Mouse (Mus musculus) embryonic facial prominence, embryonic 15.5 days (tissue): ENCODE results near the gene Adk. TPM values are rescaled to one million over a fixed set of nuclear protein-coding genes. Genes with fewer than 3 reads are reported as not detected.

Experiments used
- ATAC-seq: fragments of 200-750 bp; cut with Nextera tagmentation; 2 replicates; pipeline ENCODE4 v1.8.0; 2017; ENCODE audit warnings: low read depth, moderate TSS enrichment; ENCODE audit not compliant: insufficient number of reproducible peaks, low FRiP score, low TSS enrichment
- H3K27ac ChIP-seq: fragments of 300-500 bp; sonication (generic); replicated peaks from 2 replicates; pipeline ENCODE4 v1.5.1; 2015; ENCODE audit warnings: mild to moderate bottlenecking, inconsistent platforms
- H3K27me3 ChIP-seq: fragments of 300-500 bp; sonication (generic); 2 replicates; pipeline ENCODE4 v1.6.1; 2015; ENCODE audit warnings: inconsistent platforms
- H3K36me3 ChIP-seq: fragments of 300-500 bp; sonication (generic); 2 replicates; pipeline ENCODE4 v1.6.1; 2015; ENCODE audit warnings: mild to moderate bottlenecking, inconsistent platforms
- H3K4me1 ChIP-seq: fragments of 300-500 bp; sonication (generic); 2 replicates; pipeline ENCODE4 v1.6.1; 2015; ENCODE audit warnings: inconsistent platforms
- H3K4me2 ChIP-seq: fragments of 300-500 bp; sonication (generic); replicated peaks from 2 replicates; pipeline ENCODE4 v1.6.1; 2015; ENCODE audit warnings: mild to moderate bottlenecking, inconsistent platforms
- H3K4me3 ChIP-seq: fragments of 300-500 bp; sonication (generic); replicated peaks from 2 replicates; pipeline ENCODE4 v1.5.1; 2015; ENCODE audit warnings: mild to moderate bottlenecking, inconsistent platforms
- H3K9ac ChIP-seq: fragments of 300-500 bp; sonication (generic); 2 replicates; pipeline ENCODE4 v1.6.1; 2015; ENCODE audit warnings: inconsistent platforms
- H3K9me3 ChIP-seq: fragments of 300-500 bp; sonication (generic); replicated peaks from 2 replicates; pipeline ENCODE4 v1.6.1; 2016; ENCODE audit warnings: inconsistent platforms
- WGBS: fragments of 180-500 bp; shearing (Covaris S2); methylation state at CpG from one replicate; pipeline ENCODE4 v1.1.7; 2015; 5-methylcytosine and 5-hydroxymethylcytosine counted together
- polyA plus RNA-seq: library from polyadenylated mRNA; unstranded; fragments of >200 nt; fragmentation: Nextera tagmentation; extraction: Ambion mirVana; gene quantifications from 2 replicates; pipeline ENCODE4 v1.2.1, GENCODE M21; 2015

The Adk gene
- polyA plus RNA-seq, 1 experiment from 2014 or later: 139 TPM

DNA sequence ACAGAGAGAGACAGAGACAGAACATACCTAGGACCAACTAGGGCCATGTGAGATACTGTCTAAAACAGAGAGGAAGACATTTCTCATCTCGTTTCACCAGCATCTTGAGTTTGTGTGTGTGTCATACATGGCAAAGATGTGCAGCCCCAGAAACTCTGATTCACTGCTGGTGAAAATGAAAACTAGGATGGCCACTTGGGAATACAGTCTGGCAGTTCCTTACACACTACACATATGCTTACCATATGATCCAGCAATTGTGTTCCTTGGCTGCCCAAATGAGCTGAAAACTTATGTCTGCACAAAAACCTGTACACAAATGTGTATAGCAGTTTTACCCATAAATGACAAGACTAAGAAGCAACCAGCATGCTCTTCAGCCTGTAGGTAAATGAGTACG lies 388.2 kb downstream of the Adk start:
- 64% methylated on average over 2 of the region's 2 CpGs for WGBS

DNA sequence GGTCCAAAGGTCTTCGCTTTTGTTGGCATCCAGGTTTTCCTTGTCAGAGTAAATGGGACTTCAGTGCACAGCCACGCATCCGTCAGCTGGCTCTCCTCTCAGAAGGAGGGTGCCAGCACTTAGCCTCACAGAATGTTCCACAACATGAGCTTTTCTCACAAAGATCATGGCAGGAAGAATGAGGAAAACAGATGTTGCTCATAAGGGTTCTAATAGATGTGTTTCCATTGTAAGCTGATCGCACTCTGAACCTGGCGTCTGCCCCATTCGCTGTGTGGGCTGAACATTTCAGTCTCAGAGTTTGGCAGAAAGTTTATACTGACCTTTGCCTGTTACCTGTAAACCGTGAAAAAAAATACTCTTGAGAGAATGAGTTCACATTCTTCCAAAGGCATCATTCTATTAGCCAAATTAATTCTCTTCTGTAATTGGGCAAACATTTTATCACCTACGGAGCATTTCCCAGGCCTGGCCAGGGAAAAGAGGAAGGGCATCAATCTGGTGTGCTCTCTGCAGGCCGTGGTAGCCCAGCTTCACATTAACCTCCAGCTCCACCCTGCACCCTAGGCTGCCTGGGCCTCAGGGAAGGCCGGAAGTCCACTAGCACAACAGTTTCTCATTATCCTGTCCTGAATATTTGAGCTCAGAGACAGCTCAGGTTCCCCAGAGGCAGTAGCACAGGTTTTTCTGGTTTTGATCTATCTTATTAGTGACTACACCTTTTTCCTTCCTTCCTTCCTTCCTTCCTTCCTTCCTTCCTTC lies 389.6 kb downstream of the Adk start:
- no peak overlapping the region for H3K4me3 ChIP-seq
- H3K4me1 ChIP-seq: peaks cover 45% of the 10 kb centered on the region
- peak; percentile 65 for ATAC-seq
- H3K9ac ChIP-seq: no peak overlapping the region
- no peaks in the 10 kb centered on the region for H3K9me3 ChIP-seq
- H3K27me3 ChIP-seq: no peaks in the 10 kb centered on the region
- H3K36me3 ChIP-seq: no peaks in the 10 kb centered on the region
- no peak overlapping the region for H3K4me2 ChIP-seq
- H3K27ac ChIP-seq: peak overlapping the region; percentile 85
- WGBS: 25% methylated on average over 10 of the region's 10 CpGs

More for the DNA sequence above, 388.2 kb downstream of the Adk start:
- Histone ChIP-seq H3K27ac (peak overlapping the region; percentile 85; the same call in 1 of the 2 replicates), H3K9me3 (no peaks in the 10 kb centered on the region), H3K36me3 (no peaks in the 10 kb centered on the region), H3K27me3 (no peaks in the 10 kb centered on the region), H3K4me2 (no peak overlapping the region), H3K4me3 (no peak overlapping the region), H3K4me1 (peaks cover 45% of the 10 kb centered on the region), H3K9ac (no peak overlapping the region)
- ATAC-seq: no peak

DNA sequence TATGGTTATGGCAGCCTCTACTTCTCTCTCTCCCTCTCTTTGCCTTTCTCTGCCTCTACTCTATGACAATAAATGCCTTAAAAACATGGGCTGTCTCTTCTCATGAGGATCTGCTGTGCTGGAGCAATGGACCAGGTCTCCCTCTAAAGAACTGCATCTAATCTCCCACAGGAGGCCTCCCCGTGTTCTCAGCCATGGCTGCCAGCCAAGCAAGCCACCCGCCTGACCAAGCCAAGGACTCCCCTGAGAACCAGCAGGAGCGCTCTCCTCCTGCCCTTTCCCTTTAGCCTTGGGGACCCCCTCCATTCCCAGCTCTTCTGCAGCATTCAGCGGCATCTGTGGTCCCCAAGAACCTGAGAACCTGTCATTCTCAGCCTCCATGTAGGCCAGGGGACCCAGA lies 400.2 kb downstream of the Adk start:
- Histone ChIP-seq H3K4me1 (peaks cover 3% of the 10 kb centered on the region; the same call in 1 of the 2 replicates), H3K4me3 (no peak overlapping the region), H3K36me3 (no peaks in the 10 kb centered on the region), H3K9ac (no peak overlapping the region), H3K27me3 (no peaks in the 10 kb centered on the region), H3K4me2 (no peak overlapping the region), H3K9me3 (no peaks in the 10 kb centered on the region), H3K27ac (no peak overlapping the region)
- no peak for ATAC-seq
- 74% methylated on average over 4 of the region's 4 CpGs for WGBS

DNA sequence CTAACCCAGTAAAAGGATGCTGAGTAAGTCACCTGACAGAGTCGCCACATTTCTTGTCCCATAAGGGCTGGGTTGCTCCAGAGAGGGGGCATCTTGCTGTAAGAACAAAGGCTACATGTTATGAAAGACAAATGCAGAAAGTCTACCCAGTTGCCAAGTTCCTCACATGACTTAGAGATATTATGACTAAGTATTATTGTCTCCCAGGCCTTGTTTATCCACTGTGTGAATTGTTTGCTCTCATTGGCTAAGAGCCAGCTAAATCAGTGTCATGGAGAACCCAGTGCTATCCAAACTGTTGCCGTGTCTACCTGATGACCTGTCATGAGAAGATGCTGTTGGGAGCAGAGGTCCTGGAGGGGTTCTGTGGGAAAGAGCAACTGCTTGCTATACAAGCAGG lies 401.5 kb downstream of the Adk start:
- peaks cover 3% of the 10 kb centered on the region; the same call in 1 of the 2 replicates for H3K4me1 ChIP-seq
- H3K9me3 ChIP-seq: no peaks in the 10 kb centered on the region
- ATAC-seq: no peak
- no peaks in the 10 kb centered on the region for H3K27me3 ChIP-seq
- H3K36me3 ChIP-seq: no peaks in the 10 kb centered on the region
- no peak overlapping the region for H3K4me3 ChIP-seq
- no peak overlapping the region for H3K4me2 ChIP-seq
- no peak overlapping the region for H3K9ac ChIP-seq
- WGBS: 74% methylated on average over 2 of the region's 2 CpGs
- no peak overlapping the region for H3K27ac ChIP-seq

DNA sequence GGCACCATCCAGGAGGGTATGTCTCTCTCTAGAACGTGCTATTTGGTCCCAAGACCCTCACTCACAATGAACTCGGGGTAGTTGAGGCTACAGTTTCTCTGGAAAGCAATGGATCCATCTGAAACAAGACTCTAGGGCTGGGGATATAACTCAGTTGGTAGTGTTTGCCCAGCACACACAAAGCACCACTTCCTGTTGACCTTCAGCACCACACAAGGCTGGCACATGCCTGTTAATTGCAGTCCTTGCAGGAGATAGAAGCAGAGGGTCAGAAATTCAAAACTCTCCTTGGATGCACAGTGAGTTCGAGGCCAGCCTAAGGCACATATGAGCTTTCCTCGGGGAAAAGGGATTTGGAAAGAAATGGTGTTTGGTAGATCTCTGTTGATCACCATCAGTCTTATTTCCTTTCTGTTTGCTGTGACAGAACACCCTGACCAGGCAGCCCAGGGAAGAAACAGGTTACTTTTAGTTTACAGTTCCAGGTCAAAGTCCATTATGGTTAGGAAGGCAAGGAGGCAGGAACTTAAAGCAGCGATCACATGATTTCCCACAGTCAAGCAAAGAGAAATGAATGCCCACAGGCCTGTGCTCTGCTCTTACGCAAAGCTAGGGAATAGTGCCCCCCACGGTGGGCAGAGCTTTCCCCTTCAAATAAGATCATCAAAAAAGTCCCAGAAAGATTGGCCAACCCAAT lies 403.4 kb downstream of the Adk start:
- WGBS: 88% methylated on average over 7 of the region's 7 CpGs
- no peak for ATAC-seq
- H3K4me1 ChIP-seq: peaks cover 3% of the 10 kb centered on the region; the same call in 1 of the 2 replicates
- H3K36me3 ChIP-seq: no peaks in the 10 kb centered on the region
- no peaks in the 10 kb centered on the region for H3K27me3 ChIP-seq
- no peak overlapping the region for H3K4me3 ChIP-seq
- no peak overlapping the region for H3K9ac ChIP-seq
- no peak overlapping the region for H3K4me2 ChIP-seq
- H3K27ac ChIP-seq: no peak overlapping the region
- no peaks in the 10 kb centered on the region for H3K9me3 ChIP-seq

DNA sequence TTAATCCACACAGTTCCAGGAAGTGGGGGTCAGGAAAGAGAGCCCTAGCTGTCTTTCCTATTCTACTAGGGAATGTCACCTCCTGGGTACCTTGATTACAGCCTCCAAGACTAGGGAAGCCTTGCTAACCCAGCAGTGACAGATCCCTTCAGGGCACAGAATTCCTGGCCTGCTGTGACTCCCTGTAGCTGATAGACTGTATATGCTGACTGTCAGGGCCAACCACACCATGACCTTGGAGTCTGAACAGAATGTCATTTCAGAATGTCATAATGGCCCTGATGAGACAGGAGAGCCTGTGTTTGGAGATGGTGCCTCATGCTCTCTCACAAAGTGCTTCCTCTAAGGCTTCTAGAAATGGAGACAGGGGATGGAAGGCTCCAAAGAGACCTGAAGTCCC lies 404.2 kb downstream of the Adk start:
- Histone ChIP-seq H3K9me3 (no peaks in the 10 kb centered on the region), H3K4me2 (no peak overlapping the region), H3K9ac (no peak overlapping the region), H3K4me3 (no peak overlapping the region), H3K4me1 (peaks cover 3% of the 10 kb centered on the region; the same call in 1 of the 2 replicates), H3K27me3 (no peaks in the 10 kb centered on the region), H3K27ac (no peak overlapping the region), H3K36me3 (no peaks in the 10 kb centered on the region)
- no peak for ATAC-seq

DNA sequence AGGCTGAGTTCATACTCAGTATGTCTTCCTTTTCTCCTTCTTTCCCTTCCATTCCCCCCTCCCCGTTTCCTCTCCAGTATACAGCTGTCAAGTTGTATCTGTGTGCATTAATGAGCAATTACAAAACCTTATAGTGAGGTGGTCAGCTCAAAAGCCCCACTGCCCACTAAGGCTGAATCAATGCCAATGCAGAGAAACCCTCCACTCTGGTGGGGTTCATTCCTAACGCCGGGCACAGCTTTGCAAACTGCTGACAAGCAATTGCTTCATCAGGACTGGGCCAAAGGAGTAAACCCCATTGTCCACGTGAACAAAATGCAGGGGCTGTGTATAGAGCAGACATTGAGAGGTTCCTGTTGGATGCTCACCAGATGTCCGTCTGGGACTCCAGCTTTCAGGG lies 405.5 kb downstream of the Adk start:
- Histone ChIP-seq H3K27ac (no peak overlapping the region), H3K9ac (no peak overlapping the region), H3K4me3 (no peak overlapping the region), H3K9me3 (no peaks in the 10 kb centered on the region), H3K4me1 (no peaks in the 10 kb centered on the region), H3K36me3 (no peaks in the 10 kb centered on the region), H3K27me3 (no peaks in the 10 kb centered on the region), H3K4me2 (no peak overlapping the region)
- no peak for ATAC-seq
- WGBS: 78% methylated on average over 5 of the region's 5 CpGs

DNA sequence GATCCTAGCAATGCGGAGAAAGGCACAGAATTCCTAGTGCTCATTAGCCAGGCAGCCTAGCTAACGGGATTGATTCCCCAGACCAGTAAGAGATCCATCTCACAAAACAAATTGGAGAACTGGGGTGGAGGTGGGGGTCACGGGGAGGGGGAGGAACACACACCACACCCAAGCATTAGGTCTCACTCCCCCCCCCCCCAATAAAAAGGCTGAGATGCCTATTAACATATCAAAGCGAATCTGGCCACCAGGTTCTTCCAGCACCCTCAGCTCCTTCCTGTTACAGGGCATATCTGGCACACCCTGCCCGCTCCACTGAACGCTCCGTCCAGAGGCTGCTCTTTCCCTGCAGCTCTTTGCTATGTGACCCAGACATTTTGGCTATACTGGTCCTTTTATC lies 406.3 kb downstream of the Adk start:
- Histone ChIP-seq H3K4me1 (no peaks in the 10 kb centered on the region), H3K36me3 (no peaks in the 10 kb centered on the region), H3K4me3 (no peak overlapping the region), H3K9me3 (no peaks in the 10 kb centered on the region), H3K27ac (no peak overlapping the region), H3K9ac (no peak overlapping the region), H3K27me3 (no peaks in the 10 kb centered on the region), H3K4me2 (no peak overlapping the region)
- ATAC-seq: no peak
- WGBS: 79% methylated on average over 7 of the region's 7 CpGs

DNA sequence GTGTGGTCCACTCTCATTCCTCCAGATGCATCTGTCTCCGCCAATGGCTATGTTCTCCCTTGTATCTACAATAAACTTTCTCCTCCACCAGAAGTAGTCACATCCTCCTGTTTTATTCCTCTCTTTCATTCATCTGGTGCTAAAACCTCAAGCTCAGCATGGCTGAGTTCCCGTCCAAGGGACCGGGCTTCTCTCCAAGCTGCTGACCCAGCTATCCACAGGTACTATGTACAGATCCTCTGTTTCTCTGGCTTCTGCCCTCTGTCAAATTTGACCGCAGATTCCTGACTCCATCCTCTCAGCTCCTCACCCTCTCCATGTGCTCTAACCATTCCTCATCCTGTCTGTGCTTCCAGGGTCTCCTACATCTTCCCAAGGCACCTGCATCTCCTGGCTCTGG lies 406.8 kb downstream of the Adk start:
- Histone ChIP-seq H3K27me3 (no peaks in the 10 kb centered on the region), H3K9me3 (no peaks in the 10 kb centered on the region), H3K36me3 (no peaks in the 10 kb centered on the region), H3K9ac (no peak overlapping the region), H3K4me3 (no peak overlapping the region), H3K4me2 (no peak overlapping the region), H3K4me1 (no peaks in the 10 kb centered on the region), H3K27ac (no peak overlapping the region)
- WGBS: 87% methylated on average over 4 of the region's 4 CpGs
- ATAC-seq: no peak

DNA sequence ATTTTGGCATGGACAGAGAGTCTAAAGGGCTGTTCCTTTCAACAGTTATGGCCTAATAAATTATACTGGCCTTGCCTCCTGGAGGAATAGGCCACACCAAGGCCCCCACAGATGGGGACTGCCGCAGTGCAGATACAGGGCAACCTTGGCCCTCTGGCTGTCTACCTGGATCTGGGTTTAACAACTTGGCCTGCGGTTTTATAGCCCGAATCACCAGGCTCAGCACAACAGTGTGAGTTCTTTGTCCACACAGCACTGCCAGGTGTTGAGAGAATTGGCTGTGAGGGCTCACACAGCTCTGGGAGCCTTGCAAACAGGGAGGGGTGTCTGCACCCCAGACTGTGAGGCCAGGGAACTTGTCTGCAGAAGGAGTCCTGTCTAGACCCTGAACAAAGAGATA lies 410.0 kb downstream of the Adk start:
- Histone ChIP-seq H3K9me3 (no peaks in the 10 kb centered on the region), H3K36me3 (no peaks in the 10 kb centered on the region), H3K4me2 (no peak overlapping the region), H3K4me1 (no peaks in the 10 kb centered on the region), H3K27ac (no peak overlapping the region), H3K4me3 (no peak overlapping the region), H3K9ac (no peak overlapping the region), H3K27me3 (no peaks in the 10 kb centered on the region)
- ATAC-seq: no peak
- WGBS: 95% methylated on average over 3 of the region's 3 CpGs

DNA sequence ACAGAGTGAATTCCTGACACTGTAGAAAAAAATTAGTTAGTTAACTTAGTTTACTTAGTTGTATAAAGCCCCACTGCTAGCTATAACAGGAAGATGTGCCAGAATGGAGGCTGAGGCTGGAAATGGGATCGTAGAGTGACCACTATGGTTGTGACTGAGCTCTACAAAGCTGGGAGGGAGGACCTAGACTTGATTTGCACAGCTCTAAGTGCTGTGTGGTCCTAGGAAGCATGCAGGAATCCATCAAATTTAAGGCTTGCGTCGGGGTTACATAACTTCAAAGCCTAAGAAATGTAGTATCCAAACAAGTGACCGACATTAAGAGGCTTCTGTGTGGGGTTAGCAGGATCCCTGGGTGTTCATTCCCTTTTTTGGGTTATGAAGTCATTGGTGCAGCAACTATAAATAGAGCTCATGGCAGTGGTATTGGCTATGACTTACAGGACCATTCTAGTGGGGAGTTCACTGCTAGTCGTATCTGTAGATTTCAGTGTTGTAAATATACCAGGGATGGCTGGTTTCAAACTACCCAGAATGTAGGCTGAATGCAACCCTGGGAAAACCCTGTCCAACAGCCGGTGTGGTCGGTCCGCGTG lies 410.8 kb downstream of the Adk start:
- WGBS: 89% methylated on average over 9 of the region's 9 CpGs
- H3K27me3 ChIP-seq: no peaks in the 10 kb centered on the region
- H3K4me3 ChIP-seq: no peak overlapping the region
- H3K9ac ChIP-seq: no peak overlapping the region
- H3K9me3 ChIP-seq: no peaks in the 10 kb centered on the region
- no peaks in the 10 kb centered on the region for H3K36me3 ChIP-seq
- no peak for ATAC-seq
- H3K4me1 ChIP-seq: no peaks in the 10 kb centered on the region
- no peak overlapping the region for H3K27ac ChIP-seq
- no peak overlapping the region for H3K4me2 ChIP-seq
